Mouse (Mus musculus): ENCODE measurements around the gene Smtn.

Smtn gene

GRCm38 (mm10) chr11:3548564-3549295 lies 8.3 kb upstream of the Smtn start:
- intact Hi-C loops (cut with DNase I): no loop called here

GRCm38 (mm10) chr11:3547969-3548368 lies 7.6 kb upstream of the Smtn start:
- intact Hi-C loops (cut with DNase I): no loop called here

- intact Hi-C loops (cut with DNase I): no loop called here
These were observed 6.6 kb upstream of the Smtn start for GRCm38 (mm10) chr11:3547047-3547446.

- intact Hi-C loops (cut with DNase I): no loop called here
These were observed 5.8 kb upstream of the Smtn start for GRCm38 (mm10) chr11:3546242-3546562.

GRCm38 (mm10) chr11:3545531-3546241 lies 5.3 kb upstream of the Smtn start:
- intact Hi-C loops (cut with DNase I): no loop called here

GRCm38 (mm10) chr11:3544409-3544808 lies 4.0 kb upstream of the Smtn start:
- intact Hi-C loops (cut with DNase I): no loop called here

- intact Hi-C loops (cut with DNase I): no loop called here
These were observed 2.6 kb upstream of the Smtn start for GRCm38 (mm10) chr11:3543001-3543400.

GRCm38 (mm10) chr11:3541932-3542331 lies 1.5 kb upstream of the Smtn start:
- intact Hi-C loops (cut with DNase I): no loop called here

GRCm38 (mm10) chr11:3539826-3540196 lies 601 bp downstream of the Smtn start:
- intact Hi-C loops (cut with DNase I): loop anchor here (5.0 to 10.0 kb wide), 3 partner anchors 32 to 162 kb away; no protein-coding TSS in a partner anchor

- intact Hi-C loops (cut with DNase I): loop anchor here (5.0 to 10.0 kb wide), 3 partner anchors 33 to 163 kb away; no protein-coding TSS in a partner anchor
These were observed 1.1 kb downstream of the Smtn start for GRCm38 (mm10) chr11:3539111-3539825.

GRCm38 (mm10) chr11:3538341-3538740 lies 2.1 kb downstream of the Smtn start:
- intact Hi-C loops (cut with DNase I): loop anchor here (5.0 to 10.0 kb wide), 3 partner anchors 34 to 164 kb away; no protein-coding TSS in a partner anchor

GRCm38 (mm10) chr11:3537711-3538110 lies 2.7 kb downstream of the Smtn start:
- intact Hi-C loops (cut with DNase I): loop anchor here (5.0 to 10.0 kb wide), 3 partner anchors 35 to 165 kb away; no protein-coding TSS in a partner anchor

GRCm38 (mm10) chr11:3536745-3537333 lies 3.6 kb downstream of the Smtn start:
- intact Hi-C loops (cut with DNase I): loop anchor here (5.0 to 10.0 kb wide), 3 partner anchors 35 to 165 kb away; no protein-coding TSS in a partner anchor

GRCm38 (mm10) chr11:3536082-3536481 lies 4.3 kb downstream of the Smtn start:
- intact Hi-C loops (cut with DNase I): loop anchor here (5.0 to 10.0 kb wide), 3 partner anchors 36 to 166 kb away; no protein-coding TSS in a partner anchor

GRCm38 (mm10) chr11:3535406-3535986 lies 4.9 kb downstream of the Smtn start:
- intact Hi-C loops (cut with DNase I): loop anchor here (2.0 to 10.0 kb wide), 4 partner anchors 37 to 167 kb away; no protein-coding TSS in a partner anchor

- intact Hi-C loops (cut with DNase I): loop anchor here (2.0 to 10.0 kb wide), 6 partner anchors 37 to 252 kb away; no protein-coding TSS in a partner anchor
These were observed 5.5 kb downstream of the Smtn start for GRCm38 (mm10) chr11:3534956-3535355.

- intact Hi-C loops (cut with DNase I): loop anchor here (5.0 to 10.0 kb wide), 3 partner anchors 99 to 254 kb away; no protein-coding TSS in a partner anchor
These were observed 6.9 kb downstream of the Smtn start for GRCm38 (mm10) chr11:3533406-3533932.

GRCm38 (mm10) chr11:3532101-3532931 lies 8.1 kb downstream of the Smtn start:
- intact Hi-C loops (cut with DNase I): loop anchor here (5.0 to 10.0 kb wide), 3 partner anchors 100 to 255 kb away; no protein-coding TSS in a partner anchor

- intact Hi-C loops (cut with DNase I): loop anchor here (5.0 to 10.0 kb wide), 3 partner anchors 101 to 256 kb away; no protein-coding TSS in a partner anchor
These were observed 8.8 kb downstream of the Smtn start for GRCm38 (mm10) chr11:3531634-3532033.
